Mouse (Mus musculus) kidney, adult 2 months (tissue): Measurements from ENCODE around the gene Rer1.

Experiments used
- CTCF ChIP-seq: fragments of 200-500 bp; conservative IDR thresholded peaks from 2 replicates; pipeline ENCODE4 v1.5.1; 2011; ENCODE audit warnings: low read depth, mild to moderate bottlenecking, control low read depth, low read length, moderate library complexity, mixed read lengths; ENCODE audit not compliant: insufficient read depth, insufficient read length
- POLR2A ChIP-seq: fragments of 200-500 bp; IDR thresholded peaks from one replicate; pipeline ENCODE4 v1.6.1; 2011; ENCODE audit warnings: low read depth, low read length, control low read depth

DNA sequence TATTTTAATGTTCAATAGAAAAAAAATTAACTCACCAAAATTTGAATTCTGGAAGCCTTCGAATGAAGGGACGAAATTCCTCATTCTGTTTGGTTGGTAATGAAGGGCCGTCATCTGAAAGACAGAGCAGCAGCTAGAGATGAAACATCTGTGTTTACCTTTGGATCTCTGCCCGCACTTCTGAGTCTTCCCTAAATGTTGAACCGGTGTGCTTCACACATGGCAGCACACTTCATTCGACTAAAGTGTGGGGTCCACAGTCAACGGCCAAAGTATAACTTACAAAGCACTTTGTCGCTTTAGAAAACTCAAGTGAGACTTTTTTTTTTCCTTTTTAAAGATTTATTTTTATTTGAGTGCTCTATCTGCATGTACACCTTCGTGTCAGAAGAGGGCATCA lies 9.5 kb downstream of the Rer1 start:
- no peak for TF ChIP-seq CTCF
- TF ChIP-seq POLR2A = no peak
